Mouse (Mus musculus) bone marrow macrophage, adult 2 months (primary cell): Measurements from ENCODE around the gene Rhox2h.

Experiments
- CTCF ChIP-seq: IDR thresholded peaks from 2 replicates; pipeline ENCODE4 v1.5.1; 2012; ENCODE audit warnings: low read depth, mild to moderate bottlenecking, low read length, moderate library complexity
- POLR2A ChIP-seq: IDR thresholded peaks from 2 replicates; pipeline ENCODE4 v1.6.1; 2012; ENCODE audit warnings: mild to moderate bottlenecking, low read depth, low read length, borderline replicate concordance

DNA sequence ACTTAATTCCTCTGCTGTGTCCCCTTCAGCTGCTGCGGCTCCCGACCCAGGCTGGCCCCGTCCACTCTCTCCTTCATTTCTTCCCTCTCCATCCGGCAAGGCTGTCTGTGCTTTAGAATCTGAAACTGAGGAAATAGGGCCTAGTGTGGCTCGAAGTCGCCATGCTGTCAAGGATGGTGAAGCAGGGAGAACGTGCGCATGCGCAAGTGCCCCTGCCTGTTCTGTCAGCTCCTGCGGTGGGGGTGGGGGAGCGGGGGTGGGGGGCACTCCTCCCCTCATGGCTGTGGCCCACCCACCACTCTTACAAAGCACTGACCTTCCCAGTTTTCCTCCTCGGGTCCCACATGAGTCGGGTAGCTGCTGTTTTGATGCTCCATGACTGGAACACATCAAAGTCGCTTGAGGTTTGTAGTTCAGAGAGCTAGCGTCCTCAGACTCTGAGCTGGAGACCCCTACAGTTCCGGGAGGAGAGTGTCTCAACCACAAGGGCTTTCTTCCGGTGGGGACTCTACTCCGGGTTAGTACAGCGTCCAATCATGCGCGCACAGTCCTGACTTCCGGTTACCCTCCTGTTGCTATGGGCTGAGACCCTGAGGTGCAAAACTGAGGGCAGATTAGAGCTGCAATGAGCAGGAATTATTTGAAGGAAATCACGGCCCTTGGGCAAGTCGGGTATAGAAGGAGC lies 10.1 kb upstream of the Rhox2h start:
- no peak for TF ChIP-seq CTCF
- no peak for TF ChIP-seq POLR2A
